Mouse (Mus musculus) heart, embryonic 14.5 days (tissue): ENCODE data around the gene Ppp2r1b. TPM values are rescaled to one million over a fixed set of nuclear protein-coding genes. Genes with fewer than 3 reads are reported as not detected.

Source experiments
- ATAC-seq: fragments of 200-750 bp; cut with Nextera tagmentation; 2 replicates; pipeline ENCODE4 v1.8.0; 2017; ENCODE audit warnings: low read depth, moderate TSS enrichment; ENCODE audit not compliant: insufficient number of reproducible peaks, insufficient read depth, low FRiP score
- H3K27ac ChIP-seq, 2 experiments: fragments of 200-500 bp in 1 of 2; fragments of 300-500 bp in 1 of 2; sonication (generic) in 1 of 2; replicated peaks in 1 of 2; 2 replicates each; pipeline ENCODE4 v1.5.1; 2012 to 2014; ENCODE audit warnings: low read depth in 2 of 2, low read length in 2 of 2, control low read depth in 1 of 2, mild to moderate bottlenecking in 1 of 2, mixed read lengths in 1 of 2; ENCODE audit not compliant: control insufficient read depth in 1 of 2, insufficient read depth in 1 of 2
- H3K27me3 ChIP-seq: fragments of 300-500 bp; sonication (generic); 2 replicates; pipeline ENCODE4 v1.6.1; 2014; ENCODE audit warnings: mild to moderate bottlenecking, low read length, control low read depth; ENCODE audit not compliant: control insufficient read depth, insufficient read depth
- H3K36me3 ChIP-seq: fragments of 300-500 bp; sonication (generic); 2 replicates; pipeline ENCODE4 v1.6.1; 2014; ENCODE audit warnings: mild to moderate bottlenecking, control low read depth, low read length, mixed read lengths; ENCODE audit not compliant: control insufficient read depth, insufficient read depth
- H3K4me1 ChIP-seq, 2 experiments: fragments of 200-500 bp in 1 of 2; fragments of 300-500 bp in 1 of 2; sonication (generic) in 1 of 2; 2 replicates each; pipeline ENCODE4 v1.6.1; 2012 to 2014; ENCODE audit warnings: low read length in 2 of 2, control low read depth in 1 of 2, mixed read lengths in 1 of 2; ENCODE audit not compliant: control insufficient read depth in 2 of 2, insufficient read depth in 2 of 2
- H3K4me2 ChIP-seq: fragments of 300-500 bp; sonication (generic); 2 replicates; pipeline ENCODE4 v1.6.1; 2014; ENCODE audit warnings: mild to moderate bottlenecking, low read length
- H3K4me3 ChIP-seq, 2 experiments: fragments of 200-500 bp in 1 of 2; fragments of 300-500 bp in 1 of 2; sonication (generic) in 1 of 2; 2 replicates each; pipeline ENCODE4 v1.5.1; 2012 to 2014; ENCODE audit warnings: low read length in 2 of 2, mild to moderate bottlenecking in 2 of 2, control low read depth in 1 of 2, low read depth in 1 of 2, moderate library complexity in 1 of 2; ENCODE audit not compliant: control insufficient read depth in 1 of 2, insufficient read depth in 1 of 2
- H3K9ac ChIP-seq: fragments of 300-500 bp; sonication (generic); 2 replicates; pipeline ENCODE4 v1.6.1; 2014; ENCODE audit warnings: mild to moderate bottlenecking, low read length
- H3K9me3 ChIP-seq: fragments of 300-500 bp; sonication (generic); 2 replicates; pipeline ENCODE4 v1.6.1; 2016; ENCODE audit warnings: low read length, control low read depth; ENCODE audit not compliant: control insufficient read depth
- WGBS: fragments of 180-500 bp; shearing (Covaris S2); extraction: QIAGEN DNeasy Blood & Tissue Kit; methylation state at CpG from one replicate; pipeline ENCODE4 v1.1.7; 2014; 5-methylcytosine and 5-hydroxymethylcytosine counted together
- polyA plus RNA-seq: library from polyadenylated mRNA; unstranded; fragments of >200 nt; fragmentation: Nextera tagmentation; extraction: Ambion mirVana; gene quantifications from 2 replicates; pipeline ENCODE4 v1.2.1, GENCODE M21; 2014

Gene Ppp2r1b
- polyA plus RNA-seq, 1 experiment from 2014 or later, result 38.8 TPM

GRCm38 (mm10) chr9:50857082-50857641 is 12.1 kb downstream of the Ppp2r1b start:
- Histone ChIP-seq H3K4me2 (peak overlapping the region; percentile 73), H3K27ac (peak overlapping the region; percentile 30 to 78), H3K4me1 (peaks cover 9 to 21% of the 10 kb centered on the region in 2 experiments), H3K9me3 (no peaks in the 10 kb centered on the region), H3K36me3 (peaks cover 35% of the 10 kb centered on the region), H3K9ac (peak overlapping the region; percentile 87), H3K27me3 (no peaks in the 10 kb centered on the region), H3K4me3 (peak overlapping the region; percentile 64 to 87)
- peak; percentile 66 for ATAC-seq
- WGBS, result under 1% methylated on average over 43 of the region's 46 CpGs

GRCm38 (mm10) chr9:50858681-50859080 is 13.6 kb downstream of the Ppp2r1b start:
- no peak for ATAC-seq
- Histone ChIP-seq H3K4me3 (no peak overlapping the region), H3K4me1 (peaks cover 4 to 13% of the 10 kb centered on the region in 2 experiments), H3K9ac (no peak overlapping the region), H3K27ac (no peak overlapping the region), H3K27me3 (no peaks in the 10 kb centered on the region), H3K9me3 (no peaks in the 10 kb centered on the region), H3K36me3 (peaks cover 51% of the 10 kb centered on the region), H3K4me2 (no peak overlapping the region)
- WGBS, result 93% methylated on average over 6 of the region's 6 CpGs

- no peak overlapping the region for H3K4me3 ChIP-seq
- no peak overlapping the region for H3K27ac ChIP-seq
- WGBS, result 90% methylated on average over 18 of the region's 18 CpGs
- no peak for ATAC-seq
- H3K4me1 ChIP-seq, result peaks cover 10 to 30% of the 10 kb centered on the region in 2 experiments
- no peaks in the 10 kb centered on the region for H3K9me3 ChIP-seq
- H3K27me3 ChIP-seq, result no peaks in the 10 kb centered on the region
- no peak overlapping the region for H3K9ac ChIP-seq
- peaks cover 64% of the 10 kb centered on the region for H3K36me3 ChIP-seq
- no peak overlapping the region for H3K4me2 ChIP-seq
Measured at GRCm38 (mm10) chr9:50861119-50861839, 16.2 kb downstream of the Ppp2r1b start.

GRCm38 (mm10) chr9:50863824-50864223 is 18.7 kb downstream of the Ppp2r1b start:
- H3K9me3 ChIP-seq, result no peaks in the 10 kb centered on the region
- no peak for ATAC-seq
- peak overlapping the region in 1 of 2 experiments; percentile 89; a peak in 1 of 4 replicates for H3K27ac ChIP-seq
- no peak overlapping the region for H3K4me3 ChIP-seq
- peaks cover 9 to 23% of the 10 kb centered on the region in 2 experiments for H3K4me1 ChIP-seq
- 77% methylated on average over 4 of the region's 4 CpGs for WGBS
- H3K27me3 ChIP-seq, result no peaks in the 10 kb centered on the region
- H3K36me3 ChIP-seq, result peaks cover 88% of the 10 kb centered on the region
- no peak overlapping the region for H3K9ac ChIP-seq
- no peak overlapping the region for H3K4me2 ChIP-seq

GRCm38 (mm10) chr9:50864877-50865276 is 19.8 kb downstream of the Ppp2r1b start:
- Histone ChIP-seq H3K9ac (0 out of 2 replicates have a peak overlapping the region, but pooled peaks have one; percentile 38), H3K4me3 (no peak overlapping the region), H3K9me3 (no peaks in the 10 kb centered on the region), H3K27ac (peak overlapping the region; percentile 89 to 95), H3K27me3 (no peaks in the 10 kb centered on the region), H3K4me1 (peaks cover 9 to 23% of the 10 kb centered on the region in 2 experiments), H3K4me2 (peak overlapping the region; percentile 53), H3K36me3 (peaks cover 85% of the 10 kb centered on the region)
- ATAC-seq, result peak; percentile 76
- 40% methylated on average over 5 of the region's 5 CpGs for WGBS

- 63% methylated on average over 8 of the region's 8 CpGs for WGBS
- no peak for ATAC-seq
Measured at GRCm38 (mm10) chr9:50865803-50866202, 20.7 kb downstream of the Ppp2r1b start.

GRCm38 (mm10) chr9:50867015-50867414 is 21.9 kb downstream of the Ppp2r1b start:
- Histone ChIP-seq H3K4me2 (no peak overlapping the region), H3K9me3 (no peaks in the 10 kb centered on the region), H3K4me3 (no peak overlapping the region), H3K27me3 (no peaks in the 10 kb centered on the region), H3K27ac (no peak overlapping the region), H3K36me3 (peaks cover 79% of the 10 kb centered on the region), H3K4me1 (peaks cover 9 to 23% of the 10 kb centered on the region in 2 experiments), H3K9ac (no peak overlapping the region)
- no peak for ATAC-seq
- 94% methylated on average over 6 of the region's 6 CpGs for WGBS

More at GRCm38 (mm10) chr9:50865803-50866202, 20.7 kb downstream of the Ppp2r1b start:
- no peak overlapping the region for H3K9ac ChIP-seq
- H3K27ac ChIP-seq, result peak overlapping the region in 1 of 2 experiments; percentile 89; a peak in 1 of 4 replicates
- H3K27me3 ChIP-seq, result no peaks in the 10 kb centered on the region
- no peak overlapping the region for H3K4me3 ChIP-seq
- H3K4me1 ChIP-seq, result peaks cover 9 to 23% of the 10 kb centered on the region in 2 experiments
- no peaks in the 10 kb centered on the region for H3K9me3 ChIP-seq
- no peak overlapping the region for H3K4me2 ChIP-seq
- H3K36me3 ChIP-seq, result peaks cover 85% of the 10 kb centered on the region
